Comparison of ENCODE assay signal across 16 mouse cellular contexts in genomic region chr9:103423384-103423783, GRCm38 (mm10). TPM values are rescaled to one million over a fixed set of nuclear protein-coding genes. Genes with fewer than 3 reads are reported as not detected.
DNase-seq lines count a peak whose midpoint lies in the region; ATAC-seq and TF ChIP-seq lines count a peak whose summit lies in the region.
"Had no signal": no experiment of that assay in that cellular context is flagged by ENCODE, and none has a peak within 500 bp of the region (broad histone marks: within the 10 kb centered on the region; RNA-seq: fewer than 3 reads in every experiment).

No protein-coding gene starts in this region.

- TF ChIP-seq CTCF in left cerebral cortex, adult 2 months (IDR thresholded peaks at IDR 0.05): no peak

- H3K4me3 ChIP-seq in left cerebral cortex, adult 2 months: peak overlapping the region; percentile 30; the same call in 1 of the 2 replicates
- H3K4me3 ChIP-seq in forebrain, embryonic 14.5 days (ENCODE audit: low read depth, low read length): no peak overlapping the region
- H3K4me3 ChIP-seq in midbrain, embryonic 16.5 days (ENCODE audit: low read depth, low read length): no peak overlapping the region
- no peak overlapping the region for H3K4me3 ChIP-seq in liver, embryonic 12.5 days
- H3K4me3 ChIP-seq: embryonic facial prominence, embryonic 15.5 days; intestine, embryonic 15.5 days had no signal

- peaks cover 25% of the 10 kb centered on the region for H3K4me1 ChIP-seq in forebrain, embryonic 14.5 days (ENCODE audit: control insufficient read depth, insufficient read depth, low read length)
- H3K4me1 ChIP-seq in midbrain, embryonic 16.5 days (ENCODE audit: control insufficient read depth, insufficient read depth, low read length): peaks cover 16% of the 10 kb centered on the region
- 0 out of 2 replicates have a peak, but pooled peaks cover 9% of the 10 kb centered on the region for H3K4me1 ChIP-seq in liver, embryonic 12.5 days

- peak overlapping the region; percentile 31 for H3K4me2 ChIP-seq in forebrain, embryonic 14.5 days (ENCODE audit: low read length)
- no peak overlapping the region for H3K4me2 ChIP-seq in midbrain, embryonic 16.5 days (ENCODE audit: low read length)
- H3K4me2 ChIP-seq in liver, embryonic 12.5 days: no peak overlapping the region
- H3K4me2 ChIP-seq: embryonic facial prominence, embryonic 15.5 days; heart, embryonic 11.5 days; intestine, embryonic 15.5 days had no signal

- 36% methylated on average over 7 of the region's 7 CpGs for WGBS in forebrain, embryonic 14.5 days
- WGBS in midbrain, embryonic 16.5 days: 52% methylated on average over 7 of the region's 7 CpGs
- WGBS in liver, embryonic 12.5 days (ENCODE audit: insufficient replicate concordance): 82% methylated on average over 7 of the region's 7 CpGs

- H3K27ac ChIP-seq in left cerebral cortex, adult 2 months: peak overlapping the region; percentile 28; the same call in 1 of the 2 replicates
- peak overlapping the region; percentile 41; the same call in 1 of the 2 replicates for H3K27ac ChIP-seq in forebrain, embryonic 14.5 days (ENCODE audit: low read depth, low read length)
- peak overlapping the region; percentile 50; the same call in 1 of the 2 replicates for H3K27ac ChIP-seq in midbrain, embryonic 16.5 days (ENCODE audit: low read length)
- H3K27ac ChIP-seq in liver, embryonic 12.5 days: no peak overlapping the region
- H3K27ac ChIP-seq: embryonic facial prominence, embryonic 15.5 days; intestine, embryonic 15.5 days; stomach, postnatal 0 days had no signal

- peak; percentile 30 for ATAC-seq in forebrain, embryonic 14.5 days
- peak; percentile 51 for ATAC-seq in midbrain, embryonic 16.5 days
- no peak for ATAC-seq in liver, embryonic 12.5 days
- ATAC-seq: intestine, embryonic 15.5 days had no signal

- no peaks in the 10 kb centered on the region for H3K9me3 ChIP-seq in forebrain, embryonic 14.5 days (replicated peaks; ENCODE audit: control insufficient read depth, low read length)
- H3K9me3 ChIP-seq in midbrain, embryonic 16.5 days (replicated peaks; ENCODE audit: control insufficient read depth, low read length, poor library complexity, severe bottlenecking): no peaks in the 10 kb centered on the region
- no peaks in the 10 kb centered on the region for H3K9me3 ChIP-seq in liver, embryonic 12.5 days (replicated peaks)
- H3K9me3 ChIP-seq: embryonic facial prominence, embryonic 15.5 days; intestine, embryonic 15.5 days had no signal

- no peak overlapping the region for H3K9ac ChIP-seq in forebrain, embryonic 14.5 days (ENCODE audit: low read length)
- H3K9ac ChIP-seq in midbrain, embryonic 16.5 days (ENCODE audit: low read depth, low read length): no peak overlapping the region
- H3K9ac ChIP-seq in liver, embryonic 12.5 days: no peak overlapping the region
- H3K9ac ChIP-seq: embryonic facial prominence, embryonic 15.5 days; intestine, embryonic 15.5 days had no signal

- no peaks in the 10 kb centered on the region for H3K36me3 ChIP-seq in forebrain, embryonic 14.5 days (ENCODE audit: control insufficient read depth, insufficient read depth, low read length)
- H3K36me3 ChIP-seq in midbrain, embryonic 16.5 days (ENCODE audit: control insufficient read depth, insufficient read depth, low read length): no peaks in the 10 kb centered on the region
- no peaks in the 10 kb centered on the region for H3K36me3 ChIP-seq in liver, embryonic 12.5 days
- H3K36me3 ChIP-seq: embryonic facial prominence, embryonic 15.5 days; intestine, embryonic 15.5 days had no signal

- DNase-seq in left cerebral cortex, adult 2 months (ENCODE audit: extremely low spot score in 1 of 2, low spot score in 2 of 2): no peak
- no peak for DNase-seq in left cerebral cortex, adult 11 months (ENCODE audit: low spot score)
- DNase-seq in brain, adult 2 months (ENCODE audit: low read depth, low spot score): peak; percentile 50
- peak; percentile 45 for DNase-seq in forebrain, embryonic 14.5 days (ENCODE audit: low spot score)
- no peak for DNase-seq in kidney, postnatal 25 days
- no peak for DNase-seq in frontal cortex, postnatal 25 days (ENCODE audit: low spot score in 2 of 2)
- DNase-seq: adrenal gland, adult 2 months; kidney, postnatal 36 days; liver; lung, postnatal 10 days had no signal

- no peaks in the 10 kb centered on the region for H3K27me3 ChIP-seq in forebrain, embryonic 14.5 days (replicated peaks; ENCODE audit: control insufficient read depth, insufficient read depth, low read length)
- H3K27me3 ChIP-seq in midbrain, embryonic 16.5 days (ENCODE audit: control insufficient read depth, insufficient read depth, low read depth, low read length): no peaks in the 10 kb centered on the region
- H3K27me3 ChIP-seq in liver, embryonic 12.5 days (replicated peaks): no peaks in the 10 kb centered on the region
- H3K27me3 ChIP-seq: embryonic facial prominence, embryonic 15.5 days; intestine, embryonic 15.5 days had no signal

- intact Hi-C loops in left cerebral cortex, adult 2 months (cut with DNase I): no loop called here

RNA-seq across cellular contexts. Expression of gene Bfsp2, which starts 56.8 kb away (rescaled TPM):
- total RNA-seq in left cerebral cortex, adult 2 months (2021): 1 to 10 TPM; 2.6 to 3.7 TPM
- 1.5 and 1.7 TPM in 2 replicates for polyA plus RNA-seq in forebrain, embryonic 14.5 days (2014; fragmentation: Nextera tagmentation; extraction: Ambion mirVana)
- polyA plus RNA-seq in midbrain, embryonic 16.5 days (2015; fragmentation: Nextera tagmentation; extraction: Ambion mirVana): 2.2 and 2.8 TPM in 2 replicates
- 0.41 and 0.62 TPM in 2 replicates for polyA plus RNA-seq in liver, embryonic 12.5 days (2016; fragmentation: Nextera tagmentation; extraction: Ambion mirVana)
- total RNA-seq: adrenal gland, adult 2 months had no signal
- polyA plus RNA-seq: adrenal gland, adult 2 months had no signal

RNA-seq across cellular contexts. Expression of gene Cdv3, which starts 57.7 kb away (rescaled TPM):
- 10 to 100 TPM; 74.1 to 79.7 TPM for total RNA-seq in left cerebral cortex, adult 2 months (2021)
- 74.2 and 76.3 TPM in 2 replicates for polyA plus RNA-seq in forebrain, embryonic 14.5 days (2014; fragmentation: Nextera tagmentation; extraction: Ambion mirVana)
- polyA plus RNA-seq in midbrain, embryonic 16.5 days (2015; fragmentation: Nextera tagmentation; extraction: Ambion mirVana): 87.9 and 89.0 TPM in 2 replicates
- polyA plus RNA-seq in liver, embryonic 12.5 days (2016; fragmentation: Nextera tagmentation; extraction: Ambion mirVana): 71.7 and 76.4 TPM in 2 replicates

Comparison
In these comparisons a context has a peak if more than half of its experiments do, and no peak if none do; other contexts are left out.
1. DNase-seq: peak in brain, adult 2 months (single experiment) and forebrain, embryonic 14.5 days (single experiment); none in left cerebral cortex, adult 2 months (0 of 2), left cerebral cortex, adult 11 months (single experiment), kidney, postnatal 25 days (0 of 2) and frontal cortex, postnatal 25 days (0 of 2).